Mouse (Mus musculus) MN1 (cell line): ENCODE measurements around the gene Cyth1.

ENCODE experiments used
- DNase-seq: peaks from one replicate; pipeline ENCODE4 v3.0.0-alpha.2; 2016; ENCODE audit warnings: low spot score

Cyth1 gene

GRCm38 (mm10) chr11:118254159-118254951 is 6.0 kb upstream of the Cyth1 start:
- peak; percentile 74 for DNase-seq

GRCm38 (mm10) chr11:118253447-118254158 is 5.2 kb upstream of the Cyth1 start:
- DNase-seq = no peak

- peak; percentile 65 for DNase-seq
Observed at GRCm38 (mm10) chr11:118249012-118249383, 606 bp upstream of the Cyth1 start.

- DNase-seq = peak; percentile 76
Observed at GRCm38 (mm10) chr11:118247359-118248095, 865 bp downstream of the Cyth1 start.

GRCm38 (mm10) chr11:118246724-118247123 is 1.7 kb downstream of the Cyth1 start:
- DNase-seq = no peak

GRCm38 (mm10) chr11:118245130-118245529 is 3.3 kb downstream of the Cyth1 start:
- DNase-seq = no peak

- DNase-seq = no peak
Observed at GRCm38 (mm10) chr11:118243627-118244261, 4.6 kb downstream of the Cyth1 start.

GRCm38 (mm10) chr11:118242506-118242905 is 5.9 kb downstream of the Cyth1 start:
- peak; percentile 26 for DNase-seq

GRCm38 (mm10) chr11:118240388-118240787 is 8.0 kb downstream of the Cyth1 start:
- DNase-seq = no peak

GRCm38 (mm10) chr11:118239281-118240198 is 8.9 kb downstream of the Cyth1 start:
- DNase-seq = no peak

GRCm38 (mm10) chr11:118236520-118237190 is 11.7 kb downstream of the Cyth1 start:
- DNase-seq = no peak

- DNase-seq = no peak
Observed at GRCm38 (mm10) chr11:118234929-118235328, 13.5 kb downstream of the Cyth1 start.

- DNase-seq = no peak
Observed at GRCm38 (mm10) chr11:118234500-118234899, 13.9 kb downstream of the Cyth1 start.

GRCm38 (mm10) chr11:118233924-118234323 is 14.5 kb downstream of the Cyth1 start:
- DNase-seq = no peak

GRCm38 (mm10) chr11:118232314-118232831 is 16.0 kb downstream of the Cyth1 start:
- peak; percentile 20 for DNase-seq

GRCm38 (mm10) chr11:118229941-118230340 is 18.5 kb downstream of the Cyth1 start:
- no peak for DNase-seq

GRCm38 (mm10) chr11:118227650-118228049 is 20.7 kb downstream of the Cyth1 start:
- no peak for DNase-seq

- no peak for DNase-seq
Observed at GRCm38 (mm10) chr11:118226850-118227249, 21.5 kb downstream of the Cyth1 start.

GRCm38 (mm10) chr11:118225862-118226261 is 22.5 kb downstream of the Cyth1 start:
- DNase-seq = no peak
